ENCODE assay signal across 10 mouse cellular contexts in genomic region chr19:45150490-45151181, GRCm38 (mm10). TPM values are rescaled to one million over a fixed set of nuclear protein-coding genes. Genes with fewer than 3 reads are reported as not detected.
DNase-seq lines count a peak whose midpoint lies in the region; ATAC-seq and TF ChIP-seq lines count a peak whose summit lies in the region.
"Had no signal": no experiment of that assay in that cellular context is flagged by ENCODE, and none has a peak within 500 bp of the region (broad histone marks: within the 10 kb centered on the region; RNA-seq: fewer than 3 reads in every experiment).

Gene Tlx1 (plus strand): TSS chr19:45150680.

- no peaks in the 10 kb centered on the region for H3K9me3 ChIP-seq in forebrain, embryonic 14.5 days (replicated peaks; ENCODE audit: control insufficient read depth, low read length)
- H3K9me3 ChIP-seq in limb, embryonic 14.5 days (ENCODE audit: control insufficient read depth, low read length) = no peaks in the 10 kb centered on the region

- 5% methylated on average over 60 of the region's 61 CpGs for WGBS in spleen, adult 2 months
- WGBS in forebrain, embryonic 14.5 days = 1% methylated on average over 54 of the region's 61 CpGs
- WGBS in limb, embryonic 14.5 days = under 1% methylated on average over 52 of the region's 61 CpGs

- no peak for TF ChIP-seq CTCF in spleen, adult 2 months (IDR thresholded peaks at IDR 0.05; ENCODE audit: extremely low read depth, insufficient read depth, insufficient read length, insufficient replicate concordance)

- no peak for TF ChIP-seq POLR2A in spleen, adult 2 months (IDR thresholded peaks at IDR 0.05; ENCODE audit: low read depth, low read length)
- TF ChIP-seq POLR2A in limb, embryonic 14.5 days (IDR thresholded peaks at IDR 0.05; ENCODE audit: borderline replicate concordance, extremely low read depth, insufficient read depth, insufficient read length) = no peak

- H3K4me3 ChIP-seq in spleen, adult 2 months (ENCODE audit: extremely low read depth, insufficient read depth, insufficient read length) = peak within 1 kb of the TSS; percentile 30; the same call in 1 of the 2 replicates
- H3K4me3 ChIP-seq in forebrain, embryonic 14.5 days (ENCODE audit: low read depth, low read length) = peak within 1 kb of the TSS; percentile 8; the same call in 1 of the 2 replicates
- H3K4me3 ChIP-seq in limb, embryonic 14.5 days (replicated peaks; ENCODE audit: low read length) = peak within 1 kb of the TSS; percentile 33

- H3K4me1 ChIP-seq in spleen, adult 2 months (ENCODE audit: control insufficient read depth, insufficient read depth, insufficient read length) = no peaks in the 10 kb centered on the region
- peaks cover 3% of the 10 kb centered on the region; the same call in 1 of the 2 replicates for H3K4me1 ChIP-seq in forebrain, embryonic 14.5 days (ENCODE audit: control insufficient read depth, insufficient read depth, low read length)
- H3K4me1 ChIP-seq in limb, embryonic 14.5 days (ENCODE audit: control insufficient read depth, insufficient read depth, low read length) = peaks cover 12% of the 10 kb centered on the region

- H3K27me3 ChIP-seq in spleen, adult 2 months (ENCODE audit: control insufficient read depth, insufficient read depth, low read length) = peaks cover 28% of the 10 kb centered on the region
- peaks cover 97% of the 10 kb centered on the region for H3K27me3 ChIP-seq in forebrain, embryonic 14.5 days (replicated peaks; ENCODE audit: control insufficient read depth, insufficient read depth, low read length)
- peaks cover 98% of the 10 kb centered on the region for H3K27me3 ChIP-seq in limb, embryonic 14.5 days (ENCODE audit: control insufficient read depth, insufficient read depth, low read length)

- ATAC-seq in forebrain, embryonic 14.5 days = peak; percentile 20; the same call in 1 of the 2 replicates
- no peak; the same call in 1 of the 2 replicates for ATAC-seq in limb, embryonic 14.5 days (ENCODE audit: low FRiP score, low read depth)
- no peak for ATAC-seq in erythroid progenitor cell, adult 5-6 weeks (replicated peaks; ENCODE audit: low FRiP score, poor library complexity, severe bottlenecking)
- ATAC-seq in megakaryocyte-erythroid progenitor cell, adult 5-6 weeks (replicated peaks; ENCODE audit: low FRiP score, low TSS enrichment, poor library complexity, severe bottlenecking) = no peak

- DNase-seq in spleen, adult 2 months (ENCODE audit: low read depth in 1 of 2, low spot score in 2 of 2) = no peak
- DNase-seq in spleen, postnatal 14 days (ENCODE audit: low spot score in 2 of 2) = no peak
- DNase-seq in forebrain, embryonic 14.5 days (ENCODE audit: low spot score) = no peak
- no peak for DNase-seq in limb, embryonic 14.5 days (ENCODE audit: low spot score)
- DNase-seq in thymus, postnatal 10 days (ENCODE audit: low spot score in 2 of 2) = no peak
- DNase-seq: adrenal gland, postnatal 14 days; lung, adult 18-20 months; right cerebral cortex, postnatal 14 days had no signal

- no peak within 1 kb of the TSS for H3K9ac ChIP-seq in forebrain, embryonic 14.5 days (ENCODE audit: low read length)
- 0 out of 2 replicates have a peak within 1 kb of the TSS, but pooled peaks have one; percentile 25 for H3K9ac ChIP-seq in limb, embryonic 14.5 days (ENCODE audit: low read depth, low read length, severe bottlenecking)

- no peaks in the 10 kb centered on the region for H3K36me3 ChIP-seq in spleen, adult 2 months (ENCODE audit: control insufficient read depth, insufficient read depth, low read length)
- H3K36me3 ChIP-seq in forebrain, embryonic 14.5 days (ENCODE audit: control insufficient read depth, insufficient read depth, low read length) = no peaks in the 10 kb centered on the region
- no peaks in the 10 kb centered on the region for H3K36me3 ChIP-seq in limb, embryonic 14.5 days (ENCODE audit: control insufficient read depth, insufficient read depth, low read length)

- peak within 1 kb of the TSS; percentile 16; the same call in 1 of the 2 replicates for H3K4me2 ChIP-seq in forebrain, embryonic 14.5 days (ENCODE audit: low read length)
- H3K4me2 ChIP-seq in limb, embryonic 14.5 days (replicated peaks; ENCODE audit: low read depth, low read length, severe bottlenecking) = peak within 1 kb of the TSS; percentile 51

- H3K27ac ChIP-seq in spleen, adult 2 months (ENCODE audit: insufficient read depth, low read length) = peak within 1 kb of the TSS; percentile 45
- no peak within 1 kb of the TSS for H3K27ac ChIP-seq in forebrain, embryonic 14.5 days (ENCODE audit: low read depth, low read length)
- no peak within 1 kb of the TSS for H3K27ac ChIP-seq in limb, embryonic 14.5 days (replicated peaks; ENCODE audit: low read depth, low read length)

RNA-seq across cellular contexts. Expression of gene Tlx1, which starts in this region (rescaled TPM):
- 37.3 and 51.1 TPM in 2 replicates for polyA plus RNA-seq in spleen, adult 2 months (2012; rRNA removed)
- polyA plus RNA-seq in forebrain, embryonic 14.5 days (2014; fragmentation: Nextera tagmentation; extraction: Ambion mirVana) = not detected in 2 replicates
- 0.68 and 0.82 TPM in 2 replicates for polyA plus RNA-seq in limb, embryonic 14.5 days (2012; rRNA removed)
- polyA plus RNA-seq in limb, embryonic 14.5 days (2014; fragmentation: Nextera tagmentation; extraction: Ambion mirVana) = 0.18 and 0.55 TPM in 2 replicates
- total RNA-seq in erythroid progenitor cell, adult 5-6 weeks (2015; ENCODE audit: low replicate concordance) = not detected in 2 replicates
- total RNA-seq in erythroid progenitor cell, adult 5-6 weeks (2017; ENCODE audit: low replicate concordance) = not detected in 2 replicates
- total RNA-seq in megakaryocyte-erythroid progenitor cell, adult 5-6 weeks (2014; fragmentation: Nextera tagmentation) = not detected in 2 replicates
- total RNA-seq in megakaryocyte-erythroid progenitor cell, adult 5-6 weeks (2017) = not detected in 2 replicates

Comparison
In these comparisons a context has a peak if more than half of its experiments do, and no peak if none do; other contexts are left out.
1. RNA of gene Tlx1 (polyA plus RNA-seq): 37.3 to 51.1 TPM in spleen, adult 2 months; 0.18 to 0.82 TPM in limb, embryonic 14.5 days and not detected in forebrain, embryonic 14.5 days; every median in the first group is over 10 times any median in the second.
2. Peak in ATAC-seq, H3K4me3 ChIP-seq and H3K4me2 ChIP-seq in forebrain, embryonic 14.5 days; RNA of the gene not detected or under 1 TPM.
3. Peak in every context shown above with its lines, with median percentiles within 50 percentile points of each other: H3K4me3 ChIP-seq.